Mouse (Mus musculus): Measurements from ENCODE around the gene Tbk1. TPM values are rescaled to one million over a fixed set of nuclear protein-coding genes. Genes with fewer than 3 reads are reported as not detected.

Gene Tbk1
- polyA plus RNA-seq, 1 experiment = 0.18 TPM

GRCm38 (mm10) chr10:121582287-121582686, 4.3 kb downstream of the Tbk1 start:
- peaks cover 60% of the 10 kb centered on the region for H3K36me3 ChIP-seq (ENCODE audit: control insufficient read depth)
- H3K4me3 ChIP-seq (replicated peaks) = no peak overlapping the region
- TF ChIP-seq GATA1 (IDR thresholded peaks at IDR 0.05; ENCODE audit: low read length) = no peak
- TF ChIP-seq TAL1 (IDR thresholded peaks at IDR 0.05; ENCODE audit: low read length) = no peak

GRCm38 (mm10) chr10:121581405-121581804, 5.2 kb downstream of the Tbk1 start:
- Histone ChIP-seq H3K27me3 (ENCODE audit: control insufficient read depth) (no peaks in the 10 kb centered on the region), H3K4me3 (replicated peaks) (no peak overlapping the region), H3K9me3 (ENCODE audit: control insufficient read depth, low read length) (peaks cover 6% of the 10 kb centered on the region), H3K36me3 (ENCODE audit: control insufficient read depth) (peaks cover 64% of the 10 kb centered on the region), H3K4me1 (ENCODE audit: control insufficient read depth) (peaks cover 21% of the 10 kb centered on the region)
- TF ChIP-seq TAL1 (IDR thresholded peaks at IDR 0.05; ENCODE audit: low read length) (no peak), GATA1 (IDR thresholded peaks at IDR 0.05; ENCODE audit: low read length) (no peak)

More at GRCm38 (mm10) chr10:121582287-121582686, 4.3 kb downstream of the Tbk1 start:
- Histone ChIP-seq H3K4me1 (ENCODE audit: control insufficient read depth) (peaks cover 24% of the 10 kb centered on the region), H3K27me3 (ENCODE audit: control insufficient read depth) (no peaks in the 10 kb centered on the region), H3K9me3 (ENCODE audit: control insufficient read depth, low read length) (peaks cover 6% of the 10 kb centered on the region)

GRCm38 (mm10) chr10:121580381-121580780, 6.2 kb downstream of the Tbk1 start:
- TF ChIP-seq GATA1 (IDR thresholded peaks at IDR 0.05; ENCODE audit: low read length) = no peak
- TF ChIP-seq TAL1 (IDR thresholded peaks at IDR 0.05; ENCODE audit: low read length) = no peak
- no peaks in the 10 kb centered on the region for H3K27me3 ChIP-seq (ENCODE audit: control insufficient read depth)
- peaks cover 75% of the 10 kb centered on the region for H3K36me3 ChIP-seq (ENCODE audit: control insufficient read depth)
- peaks cover 12% of the 10 kb centered on the region for H3K4me1 ChIP-seq (ENCODE audit: control insufficient read depth)
- H3K9me3 ChIP-seq (ENCODE audit: control insufficient read depth, low read length) = peaks cover 6% of the 10 kb centered on the region
- H3K4me3 ChIP-seq (replicated peaks) = no peak overlapping the region

- H3K36me3 ChIP-seq (ENCODE audit: control insufficient read depth) = peaks cover 68% of the 10 kb centered on the region
- H3K27me3 ChIP-seq (ENCODE audit: control insufficient read depth) = no peaks in the 10 kb centered on the region
- peaks cover under 1% of the 10 kb centered on the region; the same call in 1 of the 2 replicates for H3K4me1 ChIP-seq (ENCODE audit: control insufficient read depth)
- peaks cover 10% of the 10 kb centered on the region for H3K9me3 ChIP-seq (ENCODE audit: control insufficient read depth, low read length)
- TF ChIP-seq TAL1 (IDR thresholded peaks at IDR 0.05; ENCODE audit: low read length) (no peak), GATA1 (IDR thresholded peaks at IDR 0.05; ENCODE audit: low read length) (no peak)
- H3K4me3 ChIP-seq (replicated peaks) = no peak overlapping the region
These were observed 10.2 kb downstream of the Tbk1 start for GRCm38 (mm10) chr10:121576372-121576771.

GRCm38 (mm10) chr10:121571511-121572147, 15.0 kb downstream of the Tbk1 start:
- no peaks in the 10 kb centered on the region for H3K27me3 ChIP-seq (ENCODE audit: control insufficient read depth)
- H3K4me1 ChIP-seq (ENCODE audit: control insufficient read depth) = peaks cover 28% of the 10 kb centered on the region
- H3K9me3 ChIP-seq (ENCODE audit: control insufficient read depth, low read length) = peaks cover 23% of the 10 kb centered on the region
- H3K4me3 ChIP-seq (replicated peaks) = no peak overlapping the region
- H3K36me3 ChIP-seq (ENCODE audit: control insufficient read depth) = peaks cover 72% of the 10 kb centered on the region
- no peak for TF ChIP-seq TAL1 (IDR thresholded peaks at IDR 0.05; ENCODE audit: low read length)
- TF ChIP-seq GATA1 (IDR thresholded peaks at IDR 0.05; ENCODE audit: low read length) = no peak

GRCm38 (mm10) chr10:121571031-121571430, 15.6 kb downstream of the Tbk1 start:
- no peak for TF ChIP-seq TAL1 (IDR thresholded peaks at IDR 0.05; ENCODE audit: low read length)
- no peak for TF ChIP-seq GATA1 (IDR thresholded peaks at IDR 0.05; ENCODE audit: low read length)
- peaks cover 23% of the 10 kb centered on the region for H3K9me3 ChIP-seq (ENCODE audit: control insufficient read depth, low read length)
- no peak overlapping the region for H3K4me3 ChIP-seq (replicated peaks)
- peaks cover 66% of the 10 kb centered on the region for H3K36me3 ChIP-seq (ENCODE audit: control insufficient read depth)
- no peaks in the 10 kb centered on the region for H3K27me3 ChIP-seq (ENCODE audit: control insufficient read depth)
- peaks cover 28% of the 10 kb centered on the region for H3K4me1 ChIP-seq (ENCODE audit: control insufficient read depth)

GRCm38 (mm10) chr10:121569796-121570195, 16.8 kb downstream of the Tbk1 start:
- TF ChIP-seq TAL1 (IDR thresholded peaks at IDR 0.05; ENCODE audit: low read length) = no peak
- no peak for TF ChIP-seq GATA1 (IDR thresholded peaks at IDR 0.05; ENCODE audit: low read length)

GRCm38 (mm10) chr10:121569001-121569589, 17.5 kb downstream of the Tbk1 start:
- H3K36me3 ChIP-seq (ENCODE audit: control insufficient read depth) = peaks cover 64% of the 10 kb centered on the region
- TF ChIP-seq GATA1 (IDR thresholded peaks at IDR 0.05; ENCODE audit: low read length) (peak; percentile 91), TAL1 (IDR thresholded peaks at IDR 0.05; ENCODE audit: low read length) (peak; percentile 89)
- peaks cover 26% of the 10 kb centered on the region for H3K9me3 ChIP-seq (ENCODE audit: control insufficient read depth, low read length)
- H3K4me3 ChIP-seq (replicated peaks) = no peak overlapping the region
- peaks cover 29% of the 10 kb centered on the region for H3K4me1 ChIP-seq (ENCODE audit: control insufficient read depth)
- H3K27me3 ChIP-seq (ENCODE audit: control insufficient read depth) = no peaks in the 10 kb centered on the region

More at GRCm38 (mm10) chr10:121569796-121570195, 16.8 kb downstream of the Tbk1 start:
- Histone ChIP-seq H3K27me3 (ENCODE audit: control insufficient read depth) (no peaks in the 10 kb centered on the region), H3K36me3 (ENCODE audit: control insufficient read depth) (peaks cover 63% of the 10 kb centered on the region), H3K4me1 (ENCODE audit: control insufficient read depth) (peaks cover 28% of the 10 kb centered on the region), H3K4me3 (replicated peaks) (no peak overlapping the region), H3K9me3 (ENCODE audit: control insufficient read depth, low read length) (peaks cover 26% of the 10 kb centered on the region)

- Histone ChIP-seq H3K36me3 (ENCODE audit: control insufficient read depth) (peaks cover 68% of the 10 kb centered on the region), H3K27me3 (ENCODE audit: control insufficient read depth) (no peaks in the 10 kb centered on the region), H3K9me3 (ENCODE audit: control insufficient read depth, low read length) (peaks cover 26% of the 10 kb centered on the region), H3K4me1 (ENCODE audit: control insufficient read depth) (peaks cover 30% of the 10 kb centered on the region), H3K4me3 (replicated peaks) (no peak overlapping the region)
- TF ChIP-seq GATA1 (IDR thresholded peaks at IDR 0.05; ENCODE audit: low read length) = no peak
- TF ChIP-seq TAL1 (IDR thresholded peaks at IDR 0.05; ENCODE audit: low read length) = no peak
These were observed 18.1 kb downstream of the Tbk1 start for GRCm38 (mm10) chr10:121568534-121568933.
